Mouse (Mus musculus): ENCODE measurements around the gene Mrpl50.
"Not testable (repeated sequence)": the region's sequence is repeated elsewhere in the genome, so short reads cannot be mapped to it uniquely, and the experiment has no call there.

Gene Mrpl50

DNA sequence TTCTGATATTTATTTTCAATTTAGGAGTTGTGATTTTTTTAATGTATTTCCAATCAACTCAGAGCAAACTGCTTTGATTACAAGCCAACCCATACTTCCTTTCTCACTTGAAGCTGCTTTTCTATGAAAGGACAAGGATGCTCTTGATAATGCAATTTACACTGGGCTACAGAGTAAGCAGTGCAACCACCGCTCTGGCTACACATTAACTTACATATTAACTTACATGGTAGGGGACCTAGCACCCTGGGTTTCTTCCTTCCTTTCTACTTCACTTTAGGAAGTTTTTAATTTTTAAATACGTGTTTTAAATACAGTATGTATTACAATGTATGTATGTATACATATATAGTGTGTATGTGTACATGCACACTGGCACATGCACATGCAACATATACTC is 11.7 kb downstream of the Mrpl50 start:
- DNase-seq (ENCODE audit: low read depth) = no peak

DNA sequence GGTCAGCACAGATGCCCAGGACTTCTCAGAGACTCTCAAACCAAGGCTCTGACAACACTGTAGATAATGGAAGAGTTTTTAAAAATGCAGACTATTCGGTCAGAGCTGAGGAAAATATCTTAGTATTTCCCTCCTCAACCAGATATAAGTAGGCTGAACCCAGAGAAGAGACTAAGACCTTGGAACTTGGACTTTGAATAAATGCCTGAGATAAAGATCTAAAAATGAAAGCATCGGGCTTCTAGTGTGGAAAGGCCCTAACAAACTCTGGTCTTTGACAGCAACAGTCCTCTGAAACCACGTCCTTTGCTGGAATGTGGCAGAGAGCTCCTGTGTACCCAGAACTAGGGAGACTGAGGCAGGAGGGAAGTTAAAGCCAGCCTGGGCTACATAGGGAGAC is 14.5 kb downstream of the Mrpl50 start, which contains the start of gene Baat:
Baat (minus strand) TSS at position 172 of the 400 bp plus-strand sequence.
- no peak for DNase-seq (ENCODE audit: low read depth)

DNA sequence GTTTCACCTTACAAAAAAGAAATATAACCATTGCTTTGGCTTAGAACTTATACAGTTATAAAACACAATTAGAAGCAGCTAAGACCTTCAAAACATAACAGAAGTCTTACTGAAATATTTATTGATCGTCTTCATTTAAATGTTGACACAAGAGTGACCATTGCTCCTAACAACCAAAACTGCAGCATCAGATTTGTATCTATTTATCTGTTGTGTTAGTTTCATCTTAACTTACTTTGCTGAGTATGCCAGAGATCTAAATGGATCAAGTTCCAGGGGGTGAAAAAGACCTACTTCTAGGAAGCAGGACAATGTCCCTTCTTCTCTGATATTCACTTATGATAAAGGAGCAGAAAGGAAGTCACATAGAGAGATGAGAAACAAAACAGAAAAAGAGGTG is 17.3 kb downstream of the Mrpl50 start:
- DNase-seq (ENCODE audit: low read depth) = no peak

DNA sequence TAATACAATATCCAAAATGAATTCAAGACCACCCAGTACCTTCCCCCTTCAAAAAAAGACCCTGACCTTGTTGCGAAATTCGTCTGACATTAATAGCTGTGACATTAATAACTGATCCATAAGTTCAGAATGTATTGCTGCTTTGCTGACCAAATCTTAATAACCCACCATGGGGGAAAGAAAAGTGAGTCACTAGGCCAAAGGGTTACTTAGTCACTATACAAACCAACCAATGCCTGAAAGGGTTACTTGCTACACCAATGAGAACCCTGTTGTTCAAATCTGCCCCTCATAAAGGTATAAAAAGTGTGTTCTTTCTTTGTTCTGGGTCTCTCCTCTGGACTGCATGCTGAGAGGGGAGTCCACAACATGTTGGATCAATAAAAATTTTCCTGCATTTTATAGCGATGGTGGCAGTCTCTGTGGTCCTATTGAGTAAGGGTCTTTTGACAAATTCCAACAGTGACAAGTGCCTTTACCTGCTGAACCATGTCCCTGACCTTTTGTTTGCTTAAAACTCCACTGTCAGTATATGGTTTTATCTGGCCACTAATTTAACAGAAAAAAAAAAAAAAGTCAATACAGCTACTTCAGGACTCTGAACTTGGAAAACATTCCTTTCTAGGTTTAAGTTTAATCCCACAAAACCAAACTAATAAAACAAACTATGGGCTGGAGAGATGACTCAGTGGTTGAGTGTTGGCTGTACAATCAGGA is 34.8 kb downstream of the Mrpl50 start:
- not testable (repeated sequence) for DNase-seq (ENCODE audit: low read depth)

DNA sequence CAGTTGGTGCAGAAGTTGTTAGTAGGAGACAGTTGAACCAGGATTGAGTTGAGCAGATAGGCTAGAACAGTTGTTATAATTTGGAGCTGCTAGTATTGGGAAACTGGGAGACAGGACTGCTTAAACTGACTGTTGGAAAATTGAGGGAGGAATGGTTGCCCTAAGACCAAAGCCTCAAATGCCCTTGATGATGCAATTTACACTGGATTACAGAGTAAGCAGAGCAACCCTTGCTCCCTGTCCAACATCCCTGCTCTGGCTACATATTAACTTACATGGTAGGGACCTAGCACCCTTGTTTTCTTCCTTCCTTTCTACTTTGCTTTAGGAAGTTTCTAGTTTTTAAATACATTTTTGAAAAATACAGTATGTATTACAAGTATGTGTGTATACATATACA is 35.5 kb downstream of the Mrpl50 start:
- no peak for DNase-seq (ENCODE audit: low read depth)

DNA sequence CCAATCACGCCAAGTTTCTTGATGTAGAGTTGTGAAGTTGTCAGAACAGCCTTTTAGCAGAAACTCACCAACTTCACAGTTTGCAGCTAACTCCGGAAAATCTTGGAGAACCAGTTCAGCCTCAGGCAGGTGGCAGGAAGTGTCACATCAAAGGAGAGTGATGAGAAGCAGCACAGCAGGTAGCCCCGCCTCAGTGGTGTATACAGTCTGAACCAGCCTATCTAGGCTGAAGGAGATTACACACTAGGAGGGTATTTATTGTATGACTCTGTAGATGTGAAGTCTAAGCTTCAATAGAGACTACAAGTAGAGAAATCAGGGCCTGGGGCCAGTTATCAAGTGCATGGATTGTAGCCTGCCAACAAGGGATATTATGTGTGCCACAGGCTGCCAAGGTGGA is 40.0 kb downstream of the Mrpl50 start:
- no peak for DNase-seq (ENCODE audit: low read depth)

DNA sequence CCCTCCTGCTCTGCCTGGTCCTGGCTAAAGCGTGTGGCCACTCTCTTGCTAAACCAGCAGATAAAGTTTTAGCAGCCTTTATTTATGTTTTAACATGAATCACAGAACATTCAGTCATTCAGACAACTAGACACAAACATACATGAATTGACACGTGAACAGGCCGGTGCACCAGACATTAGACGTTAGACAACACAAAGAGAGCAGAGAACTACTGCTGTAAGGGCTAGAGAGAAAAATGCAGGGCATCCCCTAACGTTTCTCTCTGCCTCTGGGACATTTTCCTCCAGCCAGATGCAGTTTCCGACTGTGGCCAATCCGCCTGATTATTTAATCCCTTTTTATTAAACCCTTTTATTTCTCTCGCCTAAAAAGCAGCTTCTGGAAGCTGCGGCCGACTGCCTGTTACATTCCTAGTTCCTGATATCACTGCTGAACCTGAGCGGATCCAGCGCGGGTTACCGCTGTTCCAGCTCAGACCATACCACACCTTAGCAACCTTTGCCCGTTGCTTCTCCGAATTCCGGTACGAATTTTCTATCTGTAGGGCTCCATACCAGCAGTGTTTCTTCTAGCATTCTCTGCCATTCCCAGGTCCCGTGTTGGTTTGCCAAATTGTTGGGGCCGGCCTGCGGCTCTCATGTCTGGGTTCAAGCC is 40.7 kb downstream of the Mrpl50 start:
- no peak for DNase-seq (ENCODE audit: low read depth)

DNA sequence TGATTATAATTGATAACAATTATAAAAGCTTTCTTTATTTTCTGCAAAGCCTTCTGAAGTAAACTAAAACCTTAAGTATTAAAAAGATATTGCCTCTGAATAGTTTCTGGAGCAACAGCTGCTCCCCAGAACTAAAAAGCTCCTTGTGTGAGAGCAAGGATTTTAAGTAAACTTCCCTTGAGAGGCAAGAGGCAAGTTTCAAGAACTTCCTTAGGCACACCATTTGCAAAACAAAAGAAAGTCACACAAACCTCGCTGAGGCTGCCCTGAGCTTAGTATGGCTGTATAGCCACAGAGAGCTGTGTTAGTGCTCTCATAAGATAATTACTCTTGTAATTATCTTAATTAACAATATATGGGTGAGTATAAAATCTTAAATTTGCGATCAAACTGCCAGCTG is 41.9 kb downstream of the Mrpl50 start:
- not testable (repeated sequence) for DNase-seq (ENCODE audit: low read depth)

DNA sequence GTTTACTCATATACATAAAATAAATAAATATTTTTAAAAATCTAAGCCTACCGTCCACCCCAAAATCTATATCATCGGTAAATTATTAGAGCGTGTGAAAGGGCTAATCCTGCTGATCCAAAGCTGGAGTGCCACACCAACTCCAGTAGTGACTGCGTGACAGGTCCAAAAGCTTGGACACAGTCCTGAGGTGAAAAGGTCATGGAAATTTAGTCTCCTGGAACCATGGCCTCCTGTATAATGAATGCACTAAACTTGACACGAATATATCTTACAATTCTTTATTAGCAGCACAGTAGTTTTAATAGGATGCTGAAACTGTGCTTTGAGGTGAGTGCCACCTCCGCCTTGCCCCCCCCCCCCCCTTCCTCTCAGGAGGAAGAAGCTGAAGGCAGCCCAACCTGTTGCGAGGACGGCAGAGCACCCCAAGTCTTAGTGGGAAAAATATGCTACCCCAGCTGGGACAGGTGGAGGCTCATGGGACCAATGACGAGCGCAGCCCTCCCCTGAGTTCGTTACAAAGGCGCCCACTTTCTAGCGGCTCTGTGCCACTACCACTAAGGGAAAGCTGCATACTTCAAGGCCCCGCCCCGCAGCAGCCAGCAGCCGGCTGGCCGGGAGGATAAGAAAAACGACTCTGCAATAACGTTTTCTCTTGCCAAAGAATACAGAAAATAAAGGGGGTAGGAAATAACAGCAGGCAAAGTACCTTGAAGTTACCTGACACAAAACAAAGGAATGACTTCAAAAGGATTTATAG is 42.6 kb downstream of the Mrpl50 start:
- no peak for DNase-seq (ENCODE audit: low read depth)

DNA sequence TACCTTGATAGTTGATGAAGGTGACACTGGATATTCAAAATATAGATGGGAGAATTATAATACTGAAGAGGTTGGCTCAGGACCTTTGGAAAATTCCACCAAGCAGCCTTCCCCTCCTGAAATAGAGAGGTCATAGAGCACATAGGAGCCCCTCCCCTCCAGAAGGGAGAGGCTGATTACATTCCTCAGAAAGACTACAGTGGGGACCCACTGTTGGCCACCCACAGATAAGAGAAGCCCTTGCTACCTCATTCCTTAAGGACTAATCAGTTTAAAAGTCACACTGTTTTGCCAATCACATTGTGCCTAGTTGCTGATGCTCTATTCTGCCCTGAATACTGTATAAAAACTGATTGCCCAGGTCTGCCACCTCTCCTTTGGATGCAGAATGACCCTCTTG is 46.3 kb downstream of the Mrpl50 start:
- DNase-seq (ENCODE audit: low read depth) = no peak

DNA sequence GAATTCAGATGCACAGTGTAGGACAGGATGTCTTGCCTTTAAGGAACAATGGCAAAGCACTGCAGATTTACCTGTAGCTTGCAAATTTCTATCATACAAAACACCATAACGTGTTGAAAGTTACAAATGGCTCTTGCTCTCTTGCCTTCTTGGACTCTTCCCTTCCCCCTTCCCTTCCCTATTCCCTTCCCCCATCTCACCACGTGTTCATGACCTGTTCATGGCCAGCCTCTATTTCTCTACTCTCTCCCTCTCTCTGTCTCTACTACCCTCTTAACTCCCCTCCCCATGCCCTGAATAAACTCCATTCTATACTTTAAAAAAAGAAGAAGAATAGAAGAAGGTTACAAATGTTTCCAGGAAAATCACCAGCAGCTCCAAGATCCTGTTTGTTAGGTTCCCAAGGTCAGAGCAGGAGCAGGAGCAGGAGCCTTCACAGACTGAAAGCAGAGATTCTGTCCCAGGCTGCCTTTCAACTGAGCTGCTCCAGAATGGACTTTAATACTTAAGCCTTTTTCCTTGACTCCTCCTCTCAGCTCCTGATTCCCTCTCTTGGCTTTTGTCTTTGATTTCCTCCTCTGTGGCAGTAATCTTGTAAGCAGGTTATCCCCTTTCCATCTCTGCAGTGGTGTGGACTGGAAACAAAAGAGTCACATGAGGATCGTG is 47.3 kb downstream of the Mrpl50 start, which contains the start of gene Acnat1:
Acnat1 (minus strand) TSS at position 478 of the 666 bp plus-strand sequence.
- no peak for DNase-seq (ENCODE audit: low read depth)

DNA sequence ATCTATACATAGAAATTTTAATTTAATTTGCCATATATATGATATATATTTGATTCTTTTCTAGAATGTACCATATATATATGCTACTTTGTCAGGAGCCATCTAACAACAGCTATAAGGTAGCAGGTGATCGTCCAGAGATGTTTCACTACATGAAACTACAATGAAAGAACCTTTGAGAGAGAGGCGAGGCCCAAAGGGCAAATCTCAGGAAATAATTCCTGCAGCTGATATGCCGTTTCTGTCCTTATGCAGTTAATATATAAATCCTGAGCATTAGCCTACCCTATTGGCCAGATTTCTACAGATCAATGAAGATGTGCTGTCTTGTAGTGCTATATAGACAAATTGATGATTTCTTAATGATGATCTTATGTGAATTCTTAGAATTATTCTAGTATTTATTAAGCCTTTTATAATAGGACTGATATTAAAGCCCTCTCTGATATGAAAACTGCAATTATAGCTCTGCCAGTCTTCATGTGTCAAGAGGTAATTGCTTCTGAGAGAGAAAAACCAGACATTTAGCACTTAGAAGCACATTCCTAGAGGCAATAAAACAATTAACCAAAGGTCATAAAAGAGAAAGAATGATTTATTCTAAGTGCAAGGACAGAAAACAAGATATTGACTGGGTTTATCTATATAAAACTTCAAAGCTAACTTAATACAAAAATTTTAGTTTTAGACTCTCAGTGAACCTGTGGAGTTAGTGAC is 51.3 kb downstream of the Mrpl50 start:
- DNase-seq (ENCODE audit: low read depth) = no peak

DNA sequence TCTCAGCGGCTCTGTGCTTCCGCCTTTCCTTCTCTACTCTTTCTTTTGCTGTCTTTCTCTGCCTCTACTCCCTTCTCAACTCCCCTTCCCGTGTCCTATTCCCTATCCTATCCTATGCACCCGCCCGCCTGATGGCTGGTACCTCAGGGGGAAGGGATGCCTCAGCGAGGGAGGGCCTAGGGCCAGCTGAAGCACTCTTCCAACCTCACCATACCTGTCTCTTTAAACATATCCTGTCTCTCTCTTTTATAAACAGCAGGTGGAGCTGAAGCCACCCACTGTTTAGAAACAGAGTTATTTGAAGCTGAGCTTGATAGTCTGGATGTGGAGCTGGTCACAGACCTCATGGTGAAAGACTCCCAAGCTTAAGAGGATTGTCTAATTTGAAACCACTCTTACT is 53.5 kb downstream of the Mrpl50 start:
- no peak for DNase-seq (ENCODE audit: low read depth)
